Mouse (Mus musculus) adrenal gland (tissue): ENCODE measurements around the gene Trpm2.
"Not testable (repeated sequence)": the region's sequence is repeated elsewhere in the genome, so short reads cannot be mapped to it uniquely, and the experiment has no call there.

ENCODE experiments used
- intact Hi-C: fragments of 180-260 bp; cut with DNase I; formaldehyde crosslinking; loops from one replicate; pipeline ENCODE4 v1.15.1; 2025

Trpm2 gene

DNA sequence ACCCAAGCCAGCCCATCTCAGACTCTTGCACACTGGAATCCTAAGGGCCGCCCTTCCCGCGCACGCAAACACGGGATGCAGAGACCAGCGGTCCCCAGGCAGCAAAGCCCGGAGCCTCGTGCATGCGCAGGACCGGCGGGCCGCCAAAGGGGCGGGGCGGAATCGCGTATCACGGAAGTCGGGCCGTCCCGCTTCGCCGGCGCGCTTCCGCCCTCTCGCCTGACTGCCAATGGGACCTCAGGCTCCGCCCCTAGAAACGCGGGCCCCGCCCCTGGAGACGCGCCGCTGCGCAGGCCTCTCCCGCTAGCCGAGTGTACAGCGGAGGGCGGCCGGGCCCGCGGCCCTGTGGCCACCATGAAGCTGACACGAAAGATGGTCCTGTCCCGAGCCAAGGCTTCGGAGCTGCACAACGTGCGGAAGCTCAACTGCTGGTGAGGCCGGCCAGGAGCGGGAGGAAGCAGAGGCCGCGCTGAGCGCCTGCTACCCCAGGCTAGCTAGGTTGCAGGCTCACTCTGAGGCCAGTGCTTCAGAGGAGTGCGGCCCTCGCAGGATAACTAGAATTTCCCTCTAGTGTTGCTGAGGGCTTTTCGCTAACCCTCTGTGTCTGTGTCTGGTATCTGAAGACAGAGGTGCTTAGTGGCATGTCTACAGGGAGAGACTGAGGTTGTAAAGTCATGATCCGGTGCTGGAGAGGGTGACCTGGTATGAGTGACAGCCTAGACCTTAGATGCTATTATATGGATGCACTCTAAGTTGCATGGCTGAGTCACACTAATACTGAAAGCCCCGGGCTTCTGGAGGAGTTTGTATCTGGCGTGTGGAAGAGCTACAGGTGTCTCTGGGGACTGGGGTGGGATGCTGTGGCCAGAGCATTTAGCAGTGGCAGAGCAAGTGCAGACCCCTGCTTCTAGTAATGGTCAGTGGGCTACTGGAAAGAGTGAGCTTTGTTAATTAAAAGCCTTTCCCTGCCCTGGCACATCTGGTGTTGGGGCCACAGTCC, 8.3 kb upstream of the Trpm2 start, which contains the start of gene 1810043G02Rik:
Gene 1810043G02Rik, plus strand, starts transcription at position 174 of the 1,000 bp plus-strand sequence.
- intact Hi-C loops, result no loop called here

DNA sequence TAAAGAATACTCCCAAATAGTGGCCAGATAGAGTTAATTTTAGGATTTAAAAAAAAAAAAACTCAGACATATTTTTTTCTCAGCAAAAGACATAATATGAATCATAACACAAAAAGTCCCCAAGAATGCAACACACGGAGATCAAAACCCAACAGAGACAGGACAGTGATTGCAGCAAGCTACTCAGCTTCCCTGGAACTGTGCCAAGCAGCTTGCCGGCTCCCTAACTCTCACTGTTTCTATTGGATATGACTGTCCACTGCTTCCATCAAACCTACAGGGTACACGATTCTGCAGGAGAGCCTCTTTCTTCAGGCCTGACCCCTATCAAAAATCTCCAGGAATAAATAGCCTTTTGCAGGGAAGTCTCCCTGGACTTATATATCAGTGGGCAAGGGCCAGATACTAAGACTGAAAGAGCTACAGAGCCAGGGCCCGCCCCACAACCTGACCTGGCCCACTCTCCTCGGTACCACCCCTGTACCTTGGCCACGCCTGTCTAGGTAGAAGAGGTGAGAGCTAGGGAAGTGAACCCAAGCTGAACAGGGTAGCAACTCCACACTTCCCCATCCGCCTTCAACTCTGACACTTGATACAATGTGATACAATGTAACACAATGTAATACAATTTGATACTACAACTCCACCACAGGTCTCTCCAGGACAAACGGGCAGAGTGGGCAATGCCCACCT, 6.2 kb upstream of the Trpm2 start:
- intact Hi-C loops, result no loop called here

DNA sequence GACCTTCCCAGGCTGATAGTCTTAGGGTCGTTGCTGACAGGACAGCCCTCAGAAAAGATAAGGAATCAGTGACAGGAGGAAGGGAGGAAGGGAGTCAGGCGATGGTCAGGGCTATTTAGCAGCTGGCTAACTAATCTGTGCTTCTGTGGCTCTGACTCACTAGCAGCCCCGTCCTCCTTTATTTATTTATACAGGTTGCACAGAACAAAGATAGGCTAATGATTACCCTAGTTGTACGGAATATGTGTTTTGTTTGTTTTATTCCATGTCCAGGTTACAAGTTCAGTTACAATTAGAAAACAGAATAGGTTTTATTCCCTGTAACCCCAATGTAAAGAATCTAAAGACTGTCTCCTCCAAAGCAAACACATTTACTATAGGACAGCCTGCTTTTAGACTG, 5.3 kb upstream of the Trpm2 start:
- intact Hi-C loops, result no loop called here

- intact Hi-C loops, result no loop called here
Measured at GRCm38 (mm10) chr10:77974811-77975210, 4.4 kb upstream of the Trpm2 start.

GRCm38 (mm10) chr10:77974323-77974722, 4.0 kb upstream of the Trpm2 start:
- intact Hi-C loops, result no loop called here

- intact Hi-C loops, result no loop called here
Measured at GRCm38 (mm10) chr10:77971709-77972553, 1.6 kb upstream of the Trpm2 start.

DNA sequence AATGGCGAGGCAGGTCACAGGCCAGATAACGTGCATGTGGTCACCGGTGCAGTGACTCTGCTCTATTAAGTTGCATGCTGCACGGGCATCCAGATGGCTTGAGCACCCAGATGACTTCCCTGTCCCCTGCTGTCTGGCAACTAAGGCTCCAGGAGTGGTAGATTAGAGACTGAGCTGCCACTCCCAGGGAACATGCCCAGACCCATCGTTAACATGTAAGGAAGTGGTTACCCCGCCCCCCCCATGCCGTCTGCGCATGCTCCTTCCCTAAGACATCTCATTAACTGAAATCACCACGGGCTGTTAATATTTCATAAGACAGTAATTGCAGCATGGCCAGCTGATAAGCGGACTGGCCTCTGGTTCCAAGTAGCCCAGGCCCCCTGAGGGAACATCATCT, 828 bp upstream of the Trpm2 start:
- intact Hi-C loops, result no loop called here

- intact Hi-C loops, result no loop called here
Measured at GRCm38 (mm10) chr10:77969973-77970325, 414 bp downstream of the Trpm2 start.

DNA sequence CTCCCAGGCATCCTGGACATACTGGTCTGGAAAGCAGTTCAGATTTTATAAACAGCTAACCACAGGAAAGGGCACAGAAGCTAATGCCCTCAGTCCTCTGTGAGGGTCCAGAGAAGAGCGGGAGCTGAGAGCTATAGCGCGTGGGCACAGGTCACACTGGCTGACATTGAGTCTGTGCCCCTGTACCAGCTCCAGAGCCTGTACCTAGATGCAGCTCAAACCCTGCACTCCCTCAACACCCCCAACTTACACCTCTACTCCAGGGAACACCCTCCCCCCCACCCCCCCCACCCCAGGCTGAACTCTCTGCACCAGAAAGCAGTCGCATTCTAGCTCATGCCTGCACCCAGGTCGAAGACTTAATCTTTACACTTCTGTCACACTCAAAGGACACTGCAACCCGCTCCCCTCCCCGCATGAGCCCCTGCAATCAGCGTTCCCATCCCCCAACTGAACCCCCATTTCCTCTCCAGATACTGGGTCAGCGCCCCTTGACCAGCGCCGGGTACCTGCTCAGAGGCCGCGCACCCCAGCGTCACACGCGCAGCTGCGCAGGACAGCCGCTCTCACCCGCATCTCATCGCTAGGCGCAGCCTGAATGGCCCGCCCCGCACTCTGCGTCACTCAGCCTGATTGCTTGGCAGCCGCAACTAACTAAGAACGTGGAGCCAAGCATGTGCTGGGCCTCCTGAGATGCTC, 940 bp downstream of the Trpm2 start:
- intact Hi-C loops, result no loop called here

- intact Hi-C loops, result no loop called here
Measured at GRCm38 (mm10) chr10:77963971-77964370, 6.4 kb downstream of the Trpm2 start.

- intact Hi-C loops, result no loop called here
Measured at GRCm38 (mm10) chr10:77962725-77963124, 7.6 kb downstream of the Trpm2 start.

DNA sequence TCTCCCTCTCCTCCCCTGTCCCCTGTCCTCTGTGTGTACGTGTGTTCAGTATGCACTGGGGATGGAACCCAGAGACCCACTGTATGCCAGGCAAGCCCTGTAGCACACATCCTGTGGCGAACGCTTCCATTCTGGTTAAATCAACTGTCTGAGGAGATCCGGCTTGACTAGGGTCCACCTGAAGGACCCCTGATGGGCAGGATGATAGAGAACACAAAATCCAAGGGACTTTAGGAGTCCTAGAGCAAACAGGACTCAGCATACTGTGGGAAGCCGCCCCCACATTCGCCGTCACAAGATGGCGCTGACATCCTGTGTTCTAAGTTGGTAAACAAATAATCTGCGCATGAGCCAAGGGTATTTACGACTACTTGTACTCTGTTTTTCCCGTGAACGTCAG, 19.9 kb downstream of the Trpm2 start:
- intact Hi-C loops, result not testable (repeated sequence)

DNA sequence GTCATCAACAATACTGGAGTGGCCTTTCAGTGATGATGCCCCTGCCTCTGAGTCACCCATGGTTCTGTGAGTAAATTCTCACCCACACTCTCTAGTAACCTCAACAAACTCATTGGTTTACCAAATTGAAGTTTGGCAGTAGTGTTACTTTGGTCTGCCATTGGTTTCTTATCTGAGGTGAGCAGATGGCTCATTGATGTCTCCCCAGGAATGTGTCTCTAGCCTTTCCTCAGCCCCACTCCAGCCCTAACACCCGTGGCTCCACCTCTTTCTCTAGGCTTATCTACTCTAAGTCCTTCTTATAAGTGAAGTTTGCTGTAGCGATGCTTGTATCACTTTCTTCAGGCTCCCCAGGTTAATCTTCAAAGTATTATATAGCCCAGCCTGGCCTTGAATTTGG, 30.7 kb downstream of the Trpm2 start:
- intact Hi-C loops, result no loop called here

- intact Hi-C loops, result no loop called here
Measured at GRCm38 (mm10) chr10:77927375-77927774, 43.0 kb downstream of the Trpm2 start.

- intact Hi-C loops, result no loop called here
Measured at GRCm38 (mm10) chr10:77926140-77926539, 44.2 kb downstream of the Trpm2 start.

GRCm38 (mm10) chr10:77922681-77923080, 47.7 kb downstream of the Trpm2 start:
- intact Hi-C loops, result no loop called here

DNA sequence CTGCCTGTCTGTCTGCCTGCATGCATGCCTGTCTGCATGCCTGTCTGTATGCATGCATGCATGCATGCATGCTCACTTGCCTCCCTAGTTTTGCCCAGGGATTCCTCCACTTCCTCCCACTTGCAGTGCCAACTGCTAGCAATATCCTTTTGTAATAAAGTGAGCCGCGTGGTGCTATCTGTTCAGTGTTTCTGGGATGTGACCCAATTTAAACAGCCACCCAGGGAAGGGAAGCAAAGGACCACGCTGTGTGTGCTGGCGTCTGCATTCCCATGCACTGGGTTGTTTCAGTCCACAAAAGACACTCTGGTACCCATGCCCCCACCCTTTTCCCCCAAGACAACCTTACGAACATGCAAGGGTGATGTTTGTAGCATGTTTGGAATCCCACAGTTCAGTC, 49.4 kb downstream of the Trpm2 start:
- intact Hi-C loops, result no loop called here

- intact Hi-C loops, result no loop called here
Measured at GRCm38 (mm10) chr10:77916636-77917335, 53.6 kb downstream of the Trpm2 start.

DNA sequence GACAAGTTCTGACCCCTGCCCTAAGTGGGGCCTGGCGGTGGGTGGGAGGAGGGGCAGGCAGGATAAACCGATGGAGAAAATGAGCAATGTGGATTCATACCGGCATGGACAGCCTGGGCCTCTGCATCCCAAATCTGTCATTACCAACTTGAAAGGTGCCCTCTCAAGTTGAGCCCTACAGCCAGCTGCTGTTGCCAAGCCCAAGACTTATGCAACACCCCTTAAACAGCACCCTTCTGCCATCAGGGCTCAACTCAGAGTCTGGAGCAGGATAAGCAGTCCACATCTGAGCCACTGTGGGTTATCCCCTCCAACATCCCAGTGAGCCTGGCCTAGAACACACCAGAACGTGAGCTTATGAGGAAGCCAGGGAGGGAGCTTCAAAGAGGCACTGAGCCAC, 57.1 kb downstream of the Trpm2 start:
- intact Hi-C loops, result no loop called here

DNA sequence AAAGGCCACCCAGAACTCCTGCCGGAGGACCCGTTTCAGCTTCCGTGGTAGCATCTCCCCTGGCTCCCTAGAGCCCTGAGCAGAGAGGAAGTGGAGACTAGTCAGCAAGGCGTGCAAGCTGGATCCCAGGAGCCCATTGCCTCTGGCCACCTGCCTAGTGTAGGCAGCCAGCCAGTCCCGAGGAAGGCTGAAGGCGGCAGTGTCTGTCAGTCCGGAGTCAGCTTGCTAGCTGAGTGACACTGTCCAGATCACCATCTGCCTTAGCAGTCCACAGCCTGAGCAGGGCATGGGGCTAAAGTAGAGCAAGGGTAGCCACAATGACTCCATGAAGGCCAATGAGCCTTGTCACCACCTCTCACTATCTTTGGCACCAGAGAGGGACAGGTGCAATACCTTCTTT, 57.8 kb downstream of the Trpm2 start:
- intact Hi-C loops, result no loop called here
